In genomic region chr10:57784876-57785150, GRCm38 (mm10) we compare ENCODE assay signal across 9 mouse cellular contexts. TPM values are rescaled to one million over a fixed set of nuclear protein-coding genes. Genes with fewer than 3 reads are reported as not detected.
DNase-seq lines count a peak whose midpoint lies in the region; ATAC-seq and TF ChIP-seq lines count a peak whose summit lies in the region.
"Had no signal": no experiment of that assay in that cellular context is flagged by ENCODE, and none has a peak within 500 bp of the region (broad histone marks: within the 10 kb centered on the region; RNA-seq: fewer than 3 reads in every experiment).

TSS of gene Fabp7 (plus strand) at chr10:57784881.

- no peak for DNase-seq in kidney, adult 2 months
- no peak for DNase-seq in kidney, postnatal 25 days
- DNase-seq in hindbrain, embryonic 10.5 days (ENCODE audit: low spot score), result no peak
- no peak for DNase-seq in limb, embryonic 14.5 days (ENCODE audit: low spot score)
- DNase-seq in cerebellum, postnatal 10 days, result no peak
- DNase-seq in gastrocnemius, postnatal 25 days, result no peak

- TF ChIP-seq CTCF in kidney, adult 2 months (conservative IDR thresholded peaks at IDR 0.05; ENCODE audit: insufficient read depth, insufficient read length, low read depth, low read length), result no peak

- H3K27me3 ChIP-seq in kidney, adult 2 months (replicated peaks; ENCODE audit: control insufficient read depth, insufficient read depth, low read length), result no peaks in the 10 kb centered on the region
- H3K27me3 ChIP-seq in embryonic facial prominence, embryonic 12.5 days, result no peaks in the 10 kb centered on the region
- no peaks in the 10 kb centered on the region for H3K27me3 ChIP-seq in hindbrain, embryonic 10.5 days (ENCODE audit: insufficient read depth, poor library complexity, severe bottlenecking)
- no peaks in the 10 kb centered on the region for H3K27me3 ChIP-seq in limb, embryonic 14.5 days (ENCODE audit: control insufficient read depth, insufficient read depth, low read length)

- no peak for TF ChIP-seq POLR2A in kidney, adult 2 months (IDR thresholded peaks at IDR 0.05; ENCODE audit: low read depth, low read length)
- no peak for TF ChIP-seq POLR2A in limb, embryonic 14.5 days (IDR thresholded peaks at IDR 0.05; ENCODE audit: borderline replicate concordance, extremely low read depth, insufficient read depth, insufficient read length)

- H3K4me2 ChIP-seq in embryonic facial prominence, embryonic 12.5 days (replicated peaks), result peak within 1 kb of the TSS; percentile 43
- no peak within 1 kb of the TSS for H3K4me2 ChIP-seq in limb, embryonic 14.5 days (replicated peaks; ENCODE audit: low read depth, low read length, severe bottlenecking)

- H3K4me3 ChIP-seq in kidney, adult 2 months (ENCODE audit: insufficient read depth, low read depth, low read length), result peak within 1 kb of the TSS; percentile 35; the same call in 1 of the 2 replicates
- H3K4me3 ChIP-seq in embryonic facial prominence, embryonic 12.5 days, result 0 out of 2 replicates have a peak within 1 kb of the TSS, but pooled peaks have one; percentile 2
- H3K4me3 ChIP-seq in hindbrain, embryonic 10.5 days, result peak within 1 kb of the TSS; percentile 57
- H3K4me3 ChIP-seq in limb, embryonic 14.5 days (replicated peaks; ENCODE audit: low read length), result no peak within 1 kb of the TSS

- H3K9ac ChIP-seq in embryonic facial prominence, embryonic 12.5 days, result no peak within 1 kb of the TSS; the same call in 1 of the 2 replicates
- no peak within 1 kb of the TSS for H3K9ac ChIP-seq in limb, embryonic 14.5 days (ENCODE audit: low read depth, low read length, severe bottlenecking)

- H3K9me3 ChIP-seq in embryonic facial prominence, embryonic 12.5 days, result no peaks in the 10 kb centered on the region
- H3K9me3 ChIP-seq in hindbrain, embryonic 10.5 days, result no peaks in the 10 kb centered on the region
- no peaks in the 10 kb centered on the region for H3K9me3 ChIP-seq in limb, embryonic 14.5 days (ENCODE audit: control insufficient read depth, low read length)
- H3K9me3 ChIP-seq: G1E had no signal

- 0 out of 2 replicates have a peak, but pooled peaks have one; percentile 35 for ATAC-seq in embryonic facial prominence, embryonic 12.5 days (ENCODE audit: insufficient number of reproducible peaks, insufficient read depth, low FRiP score, low TSS enrichment)
- ATAC-seq in limb, embryonic 14.5 days (ENCODE audit: low FRiP score, low read depth), result no peak
- no peak for ATAC-seq in CD4-positive, CD25-positive, alpha-beta regulatory T cell, adult 4 months

- H3K4me1 ChIP-seq in kidney, adult 2 months (ENCODE audit: control insufficient read depth, insufficient read depth, low read length), result 0 out of 2 replicates have a peak, but pooled peaks cover 4% of the 10 kb centered on the region
- H3K4me1 ChIP-seq in embryonic facial prominence, embryonic 12.5 days, result peaks cover 19% of the 10 kb centered on the region
- H3K4me1 ChIP-seq in hindbrain, embryonic 10.5 days (replicated peaks), result peaks cover 46% of the 10 kb centered on the region
- peaks cover 10% of the 10 kb centered on the region for H3K4me1 ChIP-seq in limb, embryonic 14.5 days (ENCODE audit: control insufficient read depth, insufficient read depth, low read length)

- H3K36me3 ChIP-seq in kidney, adult 2 months (ENCODE audit: control insufficient read depth, insufficient read depth, low read length), result no peaks in the 10 kb centered on the region
- H3K36me3 ChIP-seq in embryonic facial prominence, embryonic 12.5 days, result no peaks in the 10 kb centered on the region
- peaks cover 29% of the 10 kb centered on the region for H3K36me3 ChIP-seq in hindbrain, embryonic 10.5 days
- no peaks in the 10 kb centered on the region for H3K36me3 ChIP-seq in limb, embryonic 14.5 days (ENCODE audit: control insufficient read depth, insufficient read depth, low read length)
- H3K36me3 ChIP-seq: G1E had no signal

- 25% methylated on average over 7 of the region's 7 CpGs for WGBS in kidney, adult 2 months
- 21% methylated on average over 7 of the region's 7 CpGs for WGBS in embryonic facial prominence, embryonic 12.5 days
- 11% methylated on average over 7 of the region's 7 CpGs for WGBS in hindbrain, embryonic 10.5 days
- 30% methylated on average over 7 of the region's 7 CpGs for WGBS in limb, embryonic 14.5 days

- H3K27ac ChIP-seq in kidney, adult 2 months (ENCODE audit: insufficient read depth, low read depth, low read length), result no peak within 1 kb of the TSS
- H3K27ac ChIP-seq in embryonic facial prominence, embryonic 12.5 days, result 0 out of 2 replicates have a peak within 1 kb of the TSS, but pooled peaks have one; percentile 46
- peak within 1 kb of the TSS; percentile 89 for H3K27ac ChIP-seq in hindbrain, embryonic 10.5 days
- no peak within 1 kb of the TSS for H3K27ac ChIP-seq in limb, embryonic 14.5 days (replicated peaks; ENCODE audit: low read depth, low read length)

RNA-seq across cellular contexts. Expression of gene Fabp7, which starts in this region (rescaled TPM):
- polyA plus RNA-seq in kidney, adult 2 months (2012; rRNA removed), result 3.9 and 6.5 TPM in 2 replicates
- 151 and 196 TPM in 2 replicates for polyA plus RNA-seq in embryonic facial prominence, embryonic 12.5 days (2016; fragmentation: Nextera tagmentation; extraction: Ambion mirVana)
- 518 and 856 TPM in 2 replicates for polyA plus RNA-seq in hindbrain, embryonic 10.5 days (2016; fragmentation: Nextera tagmentation; extraction: Ambion mirVana)
- 4.6 and 10.1 TPM in 2 replicates for polyA plus RNA-seq in limb, embryonic 14.5 days (2012; rRNA removed)
- 8.7 and 10.2 TPM in 2 replicates for polyA plus RNA-seq in limb, embryonic 14.5 days (2014; fragmentation: Nextera tagmentation; extraction: Ambion mirVana)
- not detected for total RNA-seq in gastrocnemius, postnatal 25 days (2021)
- polyA plus RNA-seq in CD4-positive, CD25-positive, alpha-beta regulatory T cell, adult 4 months (2017; shearing (Covaris generic)), result not detected
- polyA plus RNA-seq: G1E had no signal

Comparison
In these comparisons a context has a peak if more than half of its experiments do, and no peak if none do; other contexts are left out.
1. RNA of gene Fabp7 (polyA plus RNA-seq): 518 to 856 TPM in hindbrain, embryonic 10.5 days and 151 to 196 TPM in embryonic facial prominence, embryonic 12.5 days; 4.6 to 10.2 TPM in limb, embryonic 14.5 days, 3.9 to 6.5 TPM in kidney, adult 2 months and not detected in CD4-positive, CD25-positive, alpha-beta regulatory T cell, adult 4 months; every median in the first group is over 10 times any median in the second.
2. H3K27ac ChIP-seq: peak in embryonic facial prominence, embryonic 12.5 days (single experiment) and hindbrain, embryonic 10.5 days (single experiment); none in kidney, adult 2 months (single experiment) and limb, embryonic 14.5 days (single experiment).